Mouse (Mus musculus) c-Kit-positive CD71-positive TER-119-negative erythroid progenitor cells, embryonic 14.5 days (primary cell): ENCODE data around the gene 4921536K21Rik.

ENCODE experiments used
- DNase-seq: peaks from one replicate; pipeline ENCODE4 v3.0.0-alpha.2; 2013; ENCODE audit warnings: low read depth

Gene 4921536K21Rik

GRCm38 (mm10) chr11:3854156-3854555 lies 40.7 kb downstream of the 4921536K21Rik start:
- DNase-seq: no peak

- no peak for DNase-seq
These were observed 41.3 kb downstream of the 4921536K21Rik start for GRCm38 (mm10) chr11:3853481-3854034.

GRCm38 (mm10) chr11:3853031-3853430 lies 41.9 kb downstream of the 4921536K21Rik start:
- no peak for DNase-seq

GRCm38 (mm10) chr11:3851872-3852271 lies 43.0 kb downstream of the 4921536K21Rik start:
- DNase-seq: no peak

GRCm38 (mm10) chr11:3850746-3851277 lies 44.1 kb downstream of the 4921536K21Rik start:
- DNase-seq: no peak

- DNase-seq: no peak
These were observed 44.6 kb downstream of the 4921536K21Rik start for GRCm38 (mm10) chr11:3850315-3850614.

GRCm38 (mm10) chr11:3849469-3850314 lies 45.2 kb downstream of the 4921536K21Rik start:
- DNase-seq: no peak

- no peak for DNase-seq
These were observed 48.5 kb downstream of the 4921536K21Rik start for GRCm38 (mm10) chr11:3846351-3846750.

GRCm38 (mm10) chr11:3843943-3844734 lies 50.8 kb downstream of the 4921536K21Rik start:
- no peak for DNase-seq
